Mouse (Mus musculus) G1E (cell line): ENCODE results near the gene Cish.

Experiments
- CTCF ChIP-seq: IDR thresholded peaks from 2 replicates; pipeline ENCODE4 v1.5.1; 2012; ENCODE audit warnings: low read depth, low read length, inconsistent platforms, mixed read lengths
- GATA1 ChIP-seq: IDR thresholded peaks from 2 replicates; pipeline ENCODE4 v1.6.1; 2012; ENCODE audit warnings: borderline replicate concordance, low read length, inconsistent platforms, mixed read lengths
- GATA2 ChIP-seq: IDR thresholded peaks from 2 replicates; pipeline ENCODE4 v1.6.1; 2012; ENCODE audit warnings: low read depth, low read length, inconsistent platforms, borderline replicate concordance
- POLR2AphosphoS5 ChIP-seq: IDR thresholded peaks from 2 replicates; pipeline ENCODE4 v1.6.1; 2012; ENCODE audit warnings: low read depth, low read length, inconsistent platforms; ENCODE audit not compliant: insufficient replicate concordance
- TAL1 ChIP-seq: conservative IDR thresholded peaks from 2 replicates; pipeline ENCODE4 v1.6.1; 2012; ENCODE audit warnings: low read depth, low read length, inconsistent platforms, mixed read lengths

DNA sequence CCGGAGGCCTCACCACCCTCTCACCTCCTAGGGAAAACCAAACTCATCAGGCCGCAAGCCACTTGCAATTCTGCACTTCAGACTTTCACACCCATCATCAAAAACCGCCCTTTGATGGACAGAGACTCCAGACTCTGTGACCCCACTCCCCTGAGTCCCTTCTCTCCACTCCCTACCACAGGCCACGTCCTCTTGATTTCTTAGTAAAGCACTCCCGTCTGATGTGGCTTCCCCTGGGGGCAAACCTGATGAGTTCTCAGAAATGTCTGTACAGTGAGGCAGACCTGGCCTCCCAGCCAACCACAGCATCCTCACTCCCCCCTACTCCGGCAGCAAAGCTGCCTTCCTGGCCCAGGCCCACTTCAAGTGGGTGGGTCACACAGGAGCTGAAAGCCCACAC is 38.5 kb downstream of the Cish start:
- TF ChIP-seq CTCF: no peak
- TF ChIP-seq TAL1: no peak
- no peak for TF ChIP-seq GATA1
- no peak for TF ChIP-seq GATA2
- no peak for TF ChIP-seq POLR2AphosphoS5
